Mouse (Mus musculus): ENCODE results near the gene Tgfb1. TPM values are rescaled to one million over a fixed set of nuclear protein-coding genes. Genes with fewer than 3 reads are reported as not detected.

Gene Tgfb1
- polyA plus RNA-seq, 1 experiment = 4.9 TPM

- WGBS = 88% methylated on average over 5 of the region's 5 CpGs
- DNase-seq = no peak
Measured at GRCm38 (mm10) chr7:25649839-25650238, 37.0 kb upstream of the Tgfb1 start.

DNA sequence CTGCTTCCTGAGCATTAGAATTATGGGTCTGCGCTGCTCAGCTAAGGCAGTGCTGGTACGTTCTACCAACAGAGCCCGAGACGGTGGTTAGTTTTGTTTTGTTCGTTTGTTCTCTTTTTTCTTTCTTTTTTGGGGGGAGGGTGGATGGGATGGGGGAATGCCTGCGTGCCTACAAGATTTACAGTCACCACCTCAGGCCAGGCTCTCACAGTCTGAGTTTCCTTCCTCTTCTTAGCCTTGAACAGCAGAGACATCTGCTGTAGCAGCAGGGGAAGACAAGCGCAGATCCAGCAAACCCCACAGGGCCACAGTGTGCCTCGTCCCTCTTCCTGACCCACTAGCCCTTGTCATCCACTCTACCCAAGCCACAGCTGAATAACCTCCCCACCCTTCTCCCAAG is 35.5 kb upstream of the Tgfb1 start:
- no peak overlapping the region for H3K27ac ChIP-seq (ENCODE audit: insufficient read depth, low read length)
- TF ChIP-seq POLR2A (IDR thresholded peaks at IDR 0.05; ENCODE audit: borderline replicate concordance, insufficient read depth, low read length) (no peak), CTCF (IDR thresholded peaks at IDR 0.05; ENCODE audit: borderline replicate concordance, insufficient read depth, low read depth, low read length) (peak; percentile 47; the same call in 1 of the 2 replicates)
- 44% methylated on average over 8 of the region's 8 CpGs for WGBS
- DNase-seq = peak in 1 of 2 experiments; percentile 38
- H3K4me3 ChIP-seq (replicated peaks; ENCODE audit: insufficient read depth, low read depth, low read length) = no peak overlapping the region
- peaks cover 24% of the 10 kb centered on the region for H3K4me1 ChIP-seq (ENCODE audit: control insufficient read depth, insufficient read depth, low read length)
- H3K27me3 ChIP-seq (ENCODE audit: control insufficient read depth, insufficient read depth, low read length) = no peaks in the 10 kb centered on the region

More at GRCm38 (mm10) chr7:25649839-25650238, 37.0 kb upstream of the Tgfb1 start:
- no peak overlapping the region for H3K4me3 ChIP-seq (replicated peaks; ENCODE audit: insufficient read depth, low read depth, low read length)
- H3K27me3 ChIP-seq (ENCODE audit: control insufficient read depth, insufficient read depth, low read length) = no peaks in the 10 kb centered on the region
- no peak for TF ChIP-seq POLR2A (IDR thresholded peaks at IDR 0.05; ENCODE audit: borderline replicate concordance, insufficient read depth, low read length)
- TF ChIP-seq CTCF (IDR thresholded peaks at IDR 0.05; ENCODE audit: borderline replicate concordance, insufficient read depth, low read depth, low read length) = no peak
- peaks cover 23% of the 10 kb centered on the region for H3K4me1 ChIP-seq (ENCODE audit: control insufficient read depth, insufficient read depth, low read length)
- H3K27ac ChIP-seq (ENCODE audit: insufficient read depth, low read length) = no peak overlapping the region

DNA sequence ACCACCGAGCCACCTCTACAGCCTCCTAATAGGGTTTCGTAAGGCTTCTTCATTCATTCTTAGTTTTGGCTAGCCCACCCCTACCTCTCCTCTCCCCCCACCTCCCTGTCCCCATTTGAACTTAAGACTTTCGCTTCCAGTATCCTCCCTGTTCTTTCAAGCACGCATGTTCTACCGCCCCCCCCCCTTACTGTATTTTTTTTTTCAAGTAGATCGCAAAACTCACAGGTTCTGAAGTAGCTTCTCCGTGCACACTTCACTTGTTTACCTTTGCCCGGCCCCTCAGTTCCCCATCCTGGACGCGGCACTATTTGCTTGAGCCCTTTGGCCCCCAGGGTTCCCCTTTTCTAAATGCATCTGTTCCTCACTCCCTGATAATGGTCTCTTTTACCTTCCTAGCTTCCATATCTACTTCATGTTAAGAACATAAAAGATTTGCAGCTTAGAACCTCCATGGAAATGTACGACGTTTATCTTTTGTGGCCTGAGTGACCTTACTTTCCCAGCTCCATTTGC is 34.5 kb upstream of the Tgfb1 start:
- Histone ChIP-seq H3K4me3 (replicated peaks; ENCODE audit: insufficient read depth, low read depth, low read length) (no peak overlapping the region), H3K4me1 (ENCODE audit: control insufficient read depth, insufficient read depth, low read length) (peaks cover 27% of the 10 kb centered on the region), H3K27ac (ENCODE audit: insufficient read depth, low read length) (no peak overlapping the region), H3K27me3 (ENCODE audit: control insufficient read depth, insufficient read depth, low read length) (no peaks in the 10 kb centered on the region)
- WGBS = 95% methylated on average over 12 of the region's 12 CpGs
- DNase-seq = no peak
- no peak for TF ChIP-seq CTCF (IDR thresholded peaks at IDR 0.05; ENCODE audit: borderline replicate concordance, insufficient read depth, low read depth, low read length)
- TF ChIP-seq POLR2A (IDR thresholded peaks at IDR 0.05; ENCODE audit: borderline replicate concordance, insufficient read depth, low read length) = no peak

- Histone ChIP-seq H3K4me3 (replicated peaks; ENCODE audit: insufficient read depth, low read depth, low read length) (peak overlapping the region; percentile 53), H3K27me3 (ENCODE audit: control insufficient read depth, insufficient read depth, low read length) (no peaks in the 10 kb centered on the region), H3K4me1 (ENCODE audit: control insufficient read depth, insufficient read depth, low read length) (peaks cover 22% of the 10 kb centered on the region), H3K27ac (ENCODE audit: insufficient read depth, low read length) (peak overlapping the region; percentile 78)
- TF ChIP-seq CTCF (IDR thresholded peaks at IDR 0.05; ENCODE audit: borderline replicate concordance, insufficient read depth, low read depth, low read length) (no peak), POLR2A (IDR thresholded peaks at IDR 0.05; ENCODE audit: borderline replicate concordance, insufficient read depth, low read length) (no peak)
- DNase-seq = peak; percentile 71 to 84
- WGBS = 10% methylated on average over 11 of the region's 11 CpGs
Measured at GRCm38 (mm10) chr7:25655601-25656428, 31.0 kb upstream of the Tgfb1 start.

- Histone ChIP-seq H3K4me3 (replicated peaks; ENCODE audit: insufficient read depth, low read depth, low read length) (peak overlapping the region; percentile 83), H3K27me3 (ENCODE audit: control insufficient read depth, insufficient read depth, low read length) (no peaks in the 10 kb centered on the region), H3K4me1 (ENCODE audit: control insufficient read depth, insufficient read depth, low read length) (peaks cover 15% of the 10 kb centered on the region), H3K27ac (ENCODE audit: insufficient read depth, low read length) (no peak overlapping the region)
- no peak for TF ChIP-seq CTCF (IDR thresholded peaks at IDR 0.05; ENCODE audit: borderline replicate concordance, insufficient read depth, low read depth, low read length)
- TF ChIP-seq POLR2A (IDR thresholded peaks at IDR 0.05; ENCODE audit: borderline replicate concordance, insufficient read depth, low read length) = no peak
- no peak for DNase-seq
- 10% methylated on average over 10 of the region's 10 CpGs for WGBS
Measured at GRCm38 (mm10) chr7:25657785-25658184, 29.0 kb upstream of the Tgfb1 start.

- DNase-seq = peak; percentile 100
Measured at GRCm38 (mm10) chr7:25658657-25659472, 27.9 kb upstream of the Tgfb1 start, which contains the start of the genes Bckdha and Exosc5. Gene Bckdha (minus strand): TSS chr7:25658981. Gene Exosc5 (plus strand): TSS chr7:25659164.

GRCm38 (mm10) chr7:25666381-25666780 is 20.4 kb upstream of the Tgfb1 start:
- no peaks in the 10 kb centered on the region for H3K27me3 ChIP-seq (ENCODE audit: control insufficient read depth, insufficient read depth, low read length)
- no peak for TF ChIP-seq POLR2A (IDR thresholded peaks at IDR 0.05; ENCODE audit: borderline replicate concordance, insufficient read depth, low read length)
- TF ChIP-seq CTCF (IDR thresholded peaks at IDR 0.05; ENCODE audit: borderline replicate concordance, insufficient read depth, low read depth, low read length) = no peak
- H3K4me1 ChIP-seq (ENCODE audit: control insufficient read depth, insufficient read depth, low read length) = no peaks in the 10 kb centered on the region; the same call in 1 of the 2 replicates
- DNase-seq = no peak
- no peak overlapping the region for H3K4me3 ChIP-seq (replicated peaks; ENCODE audit: insufficient read depth, low read depth, low read length)
- no peak overlapping the region for H3K27ac ChIP-seq (ENCODE audit: insufficient read depth, low read length)
- WGBS = 96% methylated on average over 8 of the region's 8 CpGs

More at GRCm38 (mm10) chr7:25658657-25659472, 27.9 kb upstream of the Tgfb1 start, which contains the start of the genes Bckdha and Exosc5:
- Histone ChIP-seq H3K27me3 (ENCODE audit: control insufficient read depth, insufficient read depth, low read length) (no peaks in the 10 kb centered on the region), H3K4me3 (replicated peaks; ENCODE audit: insufficient read depth, low read depth, low read length) (peak within 1 kb of the TSS; percentile 83), H3K4me1 (ENCODE audit: control insufficient read depth, insufficient read depth, low read length) (peaks cover 12% of the 10 kb centered on the region), H3K27ac (ENCODE audit: insufficient read depth, low read length) (peak within 1 kb of the TSS; percentile 94)
- WGBS = under 1% methylated on average over 50 of the region's 50 CpGs
- no peak for TF ChIP-seq CTCF (IDR thresholded peaks at IDR 0.05; ENCODE audit: borderline replicate concordance, insufficient read depth, low read depth, low read length)
- peak; percentile 81 for TF ChIP-seq POLR2A (IDR thresholded peaks at IDR 0.05; ENCODE audit: borderline replicate concordance, insufficient read depth, low read length)
